Mouse (Mus musculus): ENCODE results near the gene Apoh.

- TF ChIP-seq MYOD1 (IDR thresholded peaks at IDR 0.05; ENCODE audit: control insufficient read depth, insufficient read length, low read depth) (no peak), MYOG (IDR thresholded peaks at IDR 0.05; ENCODE audit: control insufficient read depth, extremely low read depth, insufficient read length) (no peak)
These were observed 30.6 kb upstream of the Apoh start for GRCm38 (mm10) chr11:108312516-108312915.
